Mouse (Mus musculus) cerebellum, adult 18-20 months (tissue): Measurements from ENCODE around the gene Rptor.

Experiments
- DNase-seq, 2 experiments: peaks; one replicate each; pipeline ENCODE4 v3.0.0; 2021

Rptor gene

DNA sequence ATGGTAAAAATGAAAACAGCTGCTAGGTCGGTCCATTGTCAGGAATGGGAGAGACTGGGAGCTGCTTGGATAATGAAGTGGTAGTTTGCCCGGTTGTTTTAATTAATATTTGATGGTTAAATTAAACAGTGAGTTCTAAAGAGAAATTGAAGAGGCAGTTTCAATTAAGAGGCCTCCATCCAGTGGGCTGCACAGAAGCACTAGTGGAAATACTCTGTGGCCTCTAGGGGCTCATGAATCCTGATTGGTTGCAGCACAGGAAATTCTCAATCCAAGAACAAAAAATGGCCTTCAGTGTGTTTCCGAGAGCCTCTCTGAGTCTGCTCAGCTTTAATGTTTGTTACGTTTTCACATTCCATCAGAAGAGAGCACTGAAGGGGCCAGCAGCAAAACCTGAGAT lies 141.7 kb downstream of the Rptor start:
- no peak for DNase-seq

- peak in 1 of 2 experiments; percentile 50 for DNase-seq
Measured at GRCm38 (mm10) chr11:119745333-119745732, 142.6 kb downstream of the Rptor start.

GRCm38 (mm10) chr11:119754459-119754858 lies 151.8 kb downstream of the Rptor start:
- DNase-seq: no peak

DNA sequence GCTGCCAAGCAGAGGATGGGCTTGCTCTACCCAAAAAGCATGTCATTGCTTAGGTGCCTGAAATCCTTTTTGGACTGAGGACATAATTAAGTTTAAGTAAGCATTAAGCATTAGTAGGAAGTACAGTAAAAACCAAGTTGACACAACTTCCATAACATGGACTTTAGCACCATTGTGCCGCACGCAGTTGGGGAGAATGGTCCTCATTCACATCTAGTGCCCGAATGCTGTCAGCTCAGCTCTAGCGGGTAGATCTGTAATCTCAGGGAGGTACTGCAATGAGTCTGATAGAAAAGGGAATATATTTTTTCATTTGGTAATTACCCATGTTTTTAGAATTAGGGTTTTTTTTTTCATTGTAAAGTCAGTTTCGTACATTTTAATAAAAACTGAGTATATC lies 155.5 kb downstream of the Rptor start:
- DNase-seq: no peak

- no peak for DNase-seq
Measured at GRCm38 (mm10) chr11:119758705-119759327, 156.1 kb downstream of the Rptor start.

DNA sequence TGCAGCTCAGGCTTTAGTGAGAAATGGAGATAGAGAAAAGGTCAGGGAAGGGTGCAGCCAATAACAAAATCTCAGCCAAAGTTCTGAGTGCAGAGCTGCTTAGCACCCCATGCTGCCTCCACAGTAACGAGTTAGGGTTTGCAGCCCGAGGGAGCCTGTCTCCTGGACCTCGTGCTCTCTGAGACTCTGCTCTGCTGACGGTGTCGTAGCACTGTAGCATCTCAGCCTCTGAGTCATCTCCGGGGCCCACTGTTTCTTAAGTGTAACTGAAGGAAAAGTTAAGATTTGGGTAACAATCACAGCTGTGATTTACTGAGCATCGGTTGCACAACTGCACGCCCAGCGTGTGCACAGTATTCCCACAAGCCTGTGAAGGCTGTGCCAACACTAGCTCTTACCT lies 160.2 kb downstream of the Rptor start:
- no peak for DNase-seq

DNA sequence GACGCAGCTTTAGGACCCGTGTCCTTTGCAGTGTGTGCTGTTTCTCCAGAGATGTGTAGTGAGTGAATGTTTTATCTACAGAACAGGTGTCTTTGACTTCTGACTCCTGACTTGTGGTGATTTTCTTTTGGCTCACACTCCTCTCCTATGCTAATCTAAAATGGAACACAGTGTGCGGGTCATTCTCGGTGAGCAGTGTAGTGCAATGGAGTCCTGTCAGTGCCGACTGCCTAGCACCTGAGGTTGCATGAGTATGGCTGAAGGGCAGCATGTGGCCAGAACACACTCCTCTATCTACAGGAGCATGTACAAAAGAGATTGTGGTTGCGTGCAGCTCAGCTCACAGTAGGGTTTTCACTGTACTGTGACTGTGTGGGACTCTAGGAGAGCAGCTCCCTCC lies 163.3 kb downstream of the Rptor start:
- no peak for DNase-seq

- peak; percentile 61 to 66 for DNase-seq
Measured at GRCm38 (mm10) chr11:119766782-119767459, 164.2 kb downstream of the Rptor start.

- no peak for DNase-seq
Measured at GRCm38 (mm10) chr11:119767525-119767924, 164.8 kb downstream of the Rptor start.

GRCm38 (mm10) chr11:119768511-119768910 lies 165.8 kb downstream of the Rptor start:
- no peak for DNase-seq

DNA sequence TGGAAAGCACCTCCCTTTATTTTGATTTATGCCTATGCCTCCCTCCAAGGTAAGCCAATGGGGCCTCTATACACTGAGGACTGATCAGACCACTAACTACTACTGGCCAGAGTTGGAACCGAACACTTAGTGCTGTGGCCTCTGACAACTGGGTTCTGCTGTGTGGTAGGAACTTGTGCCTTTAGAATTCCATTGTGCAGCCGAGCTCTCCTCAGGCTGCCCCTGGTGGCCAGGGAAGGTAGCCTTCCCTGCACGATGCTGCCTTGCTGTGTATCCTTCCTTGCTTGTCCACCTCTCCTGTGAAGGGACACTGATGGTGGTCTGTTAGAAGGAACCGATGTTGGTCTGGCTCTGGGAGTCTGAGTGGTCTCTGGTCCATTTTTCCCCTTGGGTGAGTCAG lies 167.0 kb downstream of the Rptor start:
- peak in 1 of 2 experiments; percentile 28 for DNase-seq

- no peak for DNase-seq
Measured at GRCm38 (mm10) chr11:119770985-119771384, 168.3 kb downstream of the Rptor start.

DNA sequence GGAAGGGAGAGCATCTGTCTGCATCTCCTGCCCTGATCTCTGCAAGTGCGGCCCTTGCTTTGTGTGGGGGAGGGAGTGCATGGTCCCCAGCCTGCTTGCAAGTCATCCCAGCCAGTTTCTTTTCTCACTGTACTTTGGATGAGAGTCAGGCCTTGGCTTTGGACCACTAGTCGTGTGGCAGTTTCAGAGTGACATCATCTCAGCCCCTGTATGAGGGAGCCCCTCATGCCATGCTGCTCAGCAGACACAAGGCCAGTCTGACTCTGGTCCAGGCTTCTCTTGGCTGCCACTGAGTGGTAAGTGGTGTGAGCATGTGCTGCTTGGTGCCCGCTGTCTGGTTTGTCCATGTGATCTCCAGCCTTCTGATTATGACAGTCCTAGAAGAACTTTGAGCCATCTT lies 170.2 kb downstream of the Rptor start:
- peak; percentile 40 to 46 for DNase-seq

DNA sequence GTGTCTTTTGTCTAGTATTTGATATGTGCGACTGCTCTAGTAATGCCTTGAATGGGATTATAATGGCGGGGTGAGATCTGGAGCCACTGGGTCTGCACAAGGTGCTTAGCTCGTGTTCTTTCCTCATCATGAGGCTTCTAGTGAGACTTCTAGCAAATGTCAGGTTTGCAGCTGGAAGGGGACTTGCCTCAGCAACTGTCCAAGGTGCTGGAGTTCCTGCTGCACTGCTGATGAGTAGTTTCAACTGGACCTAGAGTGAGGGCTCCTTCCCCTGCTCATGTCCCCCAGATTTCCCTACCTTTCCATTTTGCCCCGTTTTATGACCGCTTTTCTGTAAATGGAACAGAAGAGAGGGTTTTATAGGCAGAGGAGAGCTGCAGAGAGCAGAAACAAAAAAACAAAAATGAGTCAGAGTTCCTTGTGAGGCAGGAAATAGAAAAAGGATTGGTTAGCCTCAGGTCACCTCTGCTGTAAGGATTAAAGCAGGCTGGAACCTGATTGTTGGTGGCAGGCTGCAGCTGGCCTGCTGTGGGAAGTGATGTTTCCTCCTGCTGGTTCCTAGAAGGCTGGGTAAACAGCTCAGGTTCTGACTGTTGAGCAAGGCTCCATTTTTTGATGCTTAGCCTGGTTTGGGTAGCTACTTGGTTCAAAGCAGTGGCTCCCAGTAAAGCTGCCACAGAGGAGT lies 172.5 kb downstream of the Rptor start:
- DNase-seq: no peak

GRCm38 (mm10) chr11:119777236-119777635 lies 174.5 kb downstream of the Rptor start:
- peak; percentile 48 to 56 for DNase-seq

DNA sequence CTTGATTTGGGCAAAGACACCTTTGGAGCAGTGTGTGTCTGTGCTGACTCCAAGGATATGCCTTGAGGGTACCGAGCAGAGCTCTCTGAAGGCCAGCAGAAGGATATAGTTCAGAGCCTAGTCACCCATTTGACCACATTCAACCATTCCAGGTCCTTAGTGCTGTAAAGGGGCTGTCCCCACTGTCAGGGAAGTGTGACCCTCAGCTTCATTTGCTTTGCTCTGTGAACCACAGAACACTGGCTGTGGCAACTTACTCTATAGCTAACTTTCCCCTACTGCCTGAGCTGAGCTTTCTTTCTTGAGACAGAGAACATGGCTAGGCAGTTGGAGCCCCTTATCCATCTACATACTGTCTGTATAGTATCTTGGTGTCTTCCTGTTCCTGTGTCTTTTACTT lies 175.2 kb downstream of the Rptor start:
- no peak for DNase-seq

DNA sequence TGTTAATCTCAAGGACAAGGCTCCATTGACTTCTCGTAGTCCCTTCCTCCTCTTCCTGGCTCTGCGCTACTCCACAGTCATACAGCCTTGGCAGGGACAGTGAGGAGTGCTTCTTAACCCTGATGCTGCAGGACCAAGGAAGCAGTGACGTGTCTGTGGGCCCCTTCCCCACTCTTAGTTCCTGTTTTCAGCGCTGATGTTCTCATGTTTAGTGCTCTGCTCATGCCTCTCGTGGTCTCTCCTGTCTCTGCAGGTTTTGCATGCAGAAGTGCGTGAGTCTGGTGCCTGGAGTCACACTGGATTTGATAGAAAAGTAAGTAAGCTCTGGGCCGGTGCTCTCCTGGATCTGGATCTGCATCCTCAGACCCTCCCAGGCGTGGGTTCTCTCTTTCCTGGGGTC lies 177.6 kb downstream of the Rptor start:
- no peak for DNase-seq

DNA sequence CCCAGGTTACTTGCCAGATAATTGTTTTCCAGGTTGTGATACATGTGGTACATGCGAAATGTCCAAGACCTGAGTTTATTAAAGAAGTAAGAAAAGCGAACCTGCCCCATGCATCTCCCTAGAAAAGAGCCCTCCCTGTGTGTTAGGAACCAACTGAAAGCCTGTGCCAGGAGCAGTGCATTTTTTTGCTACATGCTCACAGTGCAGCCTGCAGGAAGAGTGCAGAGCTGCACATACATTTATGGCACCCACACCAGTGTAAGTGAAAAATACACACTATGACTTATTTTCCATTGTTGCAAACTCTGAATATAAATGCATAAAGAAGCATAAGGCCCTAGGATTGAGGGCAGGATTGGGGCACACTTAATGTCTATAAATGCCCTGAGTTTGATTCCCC lies 178.5 kb downstream of the Rptor start:
- DNase-seq: no peak

GRCm38 (mm10) chr11:119781726-119782125 lies 179.0 kb downstream of the Rptor start:
- DNase-seq: peak in 1 of 2 experiments; percentile 45

DNA sequence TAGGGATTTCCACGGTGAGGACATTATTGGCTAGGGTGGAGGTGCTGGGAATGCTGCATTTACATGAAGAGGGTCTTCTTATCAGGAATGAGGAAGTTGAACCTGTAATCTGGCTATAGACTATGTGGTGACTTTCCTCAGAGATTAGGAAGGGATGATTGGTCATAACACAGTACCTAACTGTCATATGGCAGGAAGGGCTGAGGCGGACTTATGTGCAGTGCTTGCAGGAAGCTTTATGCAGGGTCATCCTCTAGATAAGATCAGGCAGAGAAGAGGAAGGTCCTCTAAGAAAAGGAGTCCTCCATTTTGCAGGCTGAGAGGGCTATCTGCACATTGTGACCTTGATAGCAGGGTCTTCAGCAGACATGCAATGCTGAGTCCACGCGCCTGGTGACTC lies 180.9 kb downstream of the Rptor start:
- DNase-seq: no peak

DNA sequence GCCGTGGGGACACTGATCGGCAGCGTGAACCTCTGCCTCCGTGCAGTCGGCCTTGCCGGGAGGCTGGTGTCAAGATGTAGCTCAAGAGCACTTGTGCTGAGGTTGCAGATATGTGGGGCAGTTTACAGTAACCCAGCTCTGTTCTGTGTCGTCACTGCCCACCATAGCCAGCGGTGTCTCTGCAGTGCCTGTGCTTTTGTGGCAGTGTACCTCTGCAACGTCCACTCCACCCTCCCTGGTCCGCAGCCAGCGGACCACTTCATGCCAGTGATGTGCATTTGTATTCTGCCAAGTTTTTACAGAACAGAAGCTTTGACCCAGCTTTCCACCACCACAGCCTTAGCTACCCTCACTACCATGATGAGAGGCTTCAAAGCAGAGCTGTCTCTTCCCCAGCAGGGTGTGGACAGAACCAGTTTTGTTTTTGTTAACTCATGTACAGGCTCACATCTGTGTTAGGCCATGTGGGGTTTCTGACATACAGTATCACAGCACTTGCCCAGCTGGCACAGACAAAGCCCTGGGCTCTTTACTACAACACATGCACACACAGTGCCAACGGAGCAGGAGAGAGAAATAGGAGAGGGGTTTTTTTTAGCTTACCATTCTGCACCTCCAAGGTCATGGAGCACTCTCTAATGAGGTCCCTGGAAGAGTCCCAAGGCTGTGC lies 182.1 kb downstream of the Rptor start:
- DNase-seq: no peak

DNA sequence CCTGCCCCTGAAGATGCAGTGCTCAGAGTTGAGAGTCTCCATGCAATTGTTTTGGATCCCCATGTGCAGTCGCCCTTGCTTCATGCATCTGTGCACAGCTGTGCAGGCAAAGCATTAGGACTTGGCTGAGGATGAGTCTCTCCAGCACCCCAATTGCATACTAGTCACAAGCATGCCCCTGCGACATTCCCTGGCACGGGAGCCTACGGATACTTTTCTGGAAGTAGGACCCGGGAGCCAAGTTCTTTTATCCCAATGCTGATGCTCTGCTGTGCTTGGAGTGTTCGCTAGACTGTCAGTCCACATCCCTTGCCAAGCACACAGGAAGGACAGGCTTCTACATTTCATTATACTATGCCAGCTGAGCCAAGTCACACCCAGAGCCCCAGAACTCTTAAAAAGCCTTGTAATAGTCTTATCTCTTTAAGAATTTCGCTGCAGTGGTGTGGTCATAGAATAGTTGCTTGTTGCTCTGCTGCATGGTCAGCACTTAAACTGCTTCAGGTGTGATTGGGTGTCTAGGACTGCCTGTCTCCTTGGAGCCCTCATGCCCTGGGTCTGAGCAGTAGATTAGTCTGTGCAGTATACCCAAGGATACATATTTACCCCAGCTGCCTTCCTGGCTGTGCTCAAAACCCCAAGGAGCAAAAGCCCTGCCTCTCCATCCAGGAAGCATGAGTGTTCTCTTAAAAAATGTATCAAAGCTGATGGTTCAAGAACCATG lies 183.1 kb downstream of the Rptor start:
- no peak for DNase-seq

DNA sequence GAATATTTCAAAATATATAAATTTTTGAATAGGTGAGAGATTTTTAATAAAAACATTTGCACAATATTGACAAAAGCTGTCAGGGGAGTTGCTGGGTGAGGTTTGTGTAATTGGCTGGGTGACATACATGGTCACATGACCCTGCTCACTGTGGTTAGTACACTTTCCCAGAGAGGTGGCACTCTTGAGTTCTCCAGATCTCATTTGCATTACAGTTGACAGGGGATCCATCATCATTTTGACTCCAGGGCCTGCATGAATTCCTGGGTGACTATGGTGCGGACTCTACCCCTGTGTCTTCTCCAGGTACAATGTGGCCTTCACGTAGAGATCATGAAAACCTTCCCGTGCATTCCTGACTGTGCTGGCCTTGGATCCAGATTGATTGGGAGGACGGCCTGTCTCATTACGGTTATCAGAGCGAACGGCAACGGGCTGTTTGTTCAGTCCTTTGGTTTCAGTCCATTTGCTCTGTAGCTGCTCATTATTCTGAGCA lies 183.7 kb downstream of the Rptor start:
- DNase-seq: no peak
